Mouse (Mus musculus): ENCODE results near the gene Lsm14b.

DNA sequence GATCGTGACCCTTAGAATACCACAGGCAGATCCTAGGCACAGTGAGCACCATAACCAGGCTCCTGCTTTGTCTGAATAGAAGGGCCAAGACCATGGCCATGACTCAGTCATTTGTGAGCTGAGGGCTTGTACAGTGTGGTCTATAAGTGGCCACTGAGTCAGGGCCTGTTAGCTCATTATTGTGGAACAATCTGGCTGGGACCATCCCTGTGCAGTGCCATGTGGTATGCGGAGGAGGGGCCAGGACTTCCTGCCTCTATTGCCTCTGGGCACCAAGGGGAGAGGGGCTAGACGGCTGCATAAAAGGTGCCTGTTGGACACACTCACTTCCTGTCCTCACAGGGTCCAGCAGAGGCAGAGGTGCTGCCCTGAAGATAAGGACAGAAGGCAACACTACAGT, 9.2 kb downstream of the Lsm14b start:
- TF ChIP-seq POLR2A (IDR thresholded peaks at IDR 0.05; ENCODE audit: insufficient read depth, low read length) = no peak
- no peak for TF ChIP-seq CTCF (IDR thresholded peaks at IDR 0.05; ENCODE audit: low read depth, low read length)
- no peak for TF ChIP-seq EP300 (IDR thresholded peaks at IDR 0.05; ENCODE audit: insufficient read depth, low read depth, low read length)

Measured in ES-Bruce4 (cell line).